Mouse (Mus musculus) ES-Bruce4 (cell line): ENCODE data around the gene Cacng3.

Source experiments
- CTCF ChIP-seq: IDR thresholded peaks from one replicate; pipeline ENCODE4 v1.8.1; 2011; ENCODE audit warnings: low read depth, low read length
- EP300 ChIP-seq: IDR thresholded peaks from 2 replicates; pipeline ENCODE4 v1.6.1; 2011; ENCODE audit warnings: low read depth, low read length; ENCODE audit not compliant: insufficient read depth

GRCm38 (mm10) chr7:122623753-122624152 lies 46.5 kb upstream of the Cacng3 start:
- TF ChIP-seq CTCF (peak; percentile 26), EP300 (no peak)
